Mouse (Mus musculus) embryonic facial prominence, embryonic 15.5 days (tissue): ENCODE measurements at regions not wholly inside any gene's neighbourhood (a gene's known extent, or its start where the extent isn't known, plus 50 kb on each side); places are given as distances from the start of the nearest gene placed in this dataset.
A peak's percentile ranks its signal among the peaks of the same experiment; 100 is the strongest.

Experiments
- ATAC-seq: fragments of 200-750 bp; cut with Nextera tagmentation; 2 replicates; pipeline ENCODE4 v1.8.0; 2017; ENCODE audit warnings: low read depth, moderate TSS enrichment; ENCODE audit not compliant: insufficient number of reproducible peaks, low FRiP score, low TSS enrichment
- H3K27ac ChIP-seq: fragments of 300-500 bp; sonication (generic); replicated peaks from 2 replicates; pipeline ENCODE4 v1.5.1; 2015; ENCODE audit warnings: mild to moderate bottlenecking, inconsistent platforms
- H3K27me3 ChIP-seq: fragments of 300-500 bp; sonication (generic); 2 replicates; pipeline ENCODE4 v1.6.1; 2015; ENCODE audit warnings: inconsistent platforms
- H3K36me3 ChIP-seq: fragments of 300-500 bp; sonication (generic); 2 replicates; pipeline ENCODE4 v1.6.1; 2015; ENCODE audit warnings: mild to moderate bottlenecking, inconsistent platforms
- H3K4me1 ChIP-seq: fragments of 300-500 bp; sonication (generic); 2 replicates; pipeline ENCODE4 v1.6.1; 2015; ENCODE audit warnings: inconsistent platforms
- H3K4me2 ChIP-seq: fragments of 300-500 bp; sonication (generic); replicated peaks from 2 replicates; pipeline ENCODE4 v1.6.1; 2015; ENCODE audit warnings: mild to moderate bottlenecking, inconsistent platforms
- H3K4me3 ChIP-seq: fragments of 300-500 bp; sonication (generic); replicated peaks from 2 replicates; pipeline ENCODE4 v1.5.1; 2015; ENCODE audit warnings: mild to moderate bottlenecking, inconsistent platforms
- H3K9ac ChIP-seq: fragments of 300-500 bp; sonication (generic); 2 replicates; pipeline ENCODE4 v1.6.1; 2015; ENCODE audit warnings: inconsistent platforms
- H3K9me3 ChIP-seq: fragments of 300-500 bp; sonication (generic); replicated peaks from 2 replicates; pipeline ENCODE4 v1.6.1; 2016; ENCODE audit warnings: inconsistent platforms
- WGBS: fragments of 180-500 bp; shearing (Covaris S2); methylation state at CpG from one replicate; pipeline ENCODE4 v1.1.7; 2015; 5-methylcytosine and 5-hydroxymethylcytosine counted together

- WGBS, result 24% methylated on average over 20 of the region's 20 CpGs
- Histone ChIP-seq H3K27me3 (no peaks in the 10 kb centered on the region), H3K9ac (no peak overlapping the region), H3K4me3 (peak overlapping the region; percentile 6; the same call in 1 of the 2 replicates), H3K36me3 (no peaks in the 10 kb centered on the region), H3K4me1 (peaks cover 15% of the 10 kb centered on the region), H3K9me3 (no peaks in the 10 kb centered on the region), H3K4me2 (peak overlapping the region; percentile 42), H3K27ac (peak overlapping the region; percentile 55)
- ATAC-seq, result 0 out of 2 replicates have a peak, but pooled peaks have one; percentile 34
Measured at GRCm38 (mm10) chr7:136406258-136407100, 487.9 kb upstream of the Mgmt start.

GRCm38 (mm10) chr7:136414808-136415207 is 479.6 kb upstream of the Mgmt start:
- no peak overlapping the region for H3K9ac ChIP-seq
- WGBS, result 71% methylated on average over 8 of the region's 8 CpGs
- H3K4me1 ChIP-seq, result no peaks in the 10 kb centered on the region
- H3K36me3 ChIP-seq, result no peaks in the 10 kb centered on the region
- no peak overlapping the region for H3K27ac ChIP-seq
- no peak for ATAC-seq
- no peaks in the 10 kb centered on the region for H3K9me3 ChIP-seq
- H3K4me3 ChIP-seq, result no peak overlapping the region
- no peaks in the 10 kb centered on the region for H3K27me3 ChIP-seq
- H3K4me2 ChIP-seq, result no peak overlapping the region

- 49% methylated on average over 4 of the region's 4 CpGs for WGBS
- ATAC-seq, result no peak
- H3K27ac ChIP-seq, result no peak overlapping the region
- H3K9ac ChIP-seq, result no peak overlapping the region
- no peaks in the 10 kb centered on the region for H3K36me3 ChIP-seq
- no peaks in the 10 kb centered on the region for H3K4me1 ChIP-seq
- no peaks in the 10 kb centered on the region for H3K9me3 ChIP-seq
- H3K4me2 ChIP-seq, result no peak overlapping the region
- H3K4me3 ChIP-seq, result no peak overlapping the region
- no peaks in the 10 kb centered on the region for H3K27me3 ChIP-seq
Measured at GRCm38 (mm10) chr7:136417327-136417726, 477.1 kb upstream of the Mgmt start.

GRCm38 (mm10) chr7:136423846-136424531 is 470.4 kb upstream of the Mgmt start:
- no peak overlapping the region for H3K9ac ChIP-seq
- H3K36me3 ChIP-seq, result no peaks in the 10 kb centered on the region
- H3K4me3 ChIP-seq, result no peak overlapping the region
- 0 out of 2 replicates have a peak, but pooled peaks cover 3% of the 10 kb centered on the region for H3K4me1 ChIP-seq
- H3K4me2 ChIP-seq, result no peak overlapping the region
- no peak overlapping the region for H3K27ac ChIP-seq
- ATAC-seq, result peak; percentile 80; the same call in 1 of the 2 replicates
- 56% methylated on average over 8 of the region's 8 CpGs for WGBS
- no peaks in the 10 kb centered on the region for H3K9me3 ChIP-seq
- no peaks in the 10 kb centered on the region for H3K27me3 ChIP-seq

GRCm38 (mm10) chr7:136427164-136427563 is 467.2 kb upstream of the Mgmt start:
- peaks cover 5% of the 10 kb centered on the region for H3K27me3 ChIP-seq
- no peaks in the 10 kb centered on the region for H3K9me3 ChIP-seq
- ATAC-seq, result no peak
- no peak overlapping the region for H3K27ac ChIP-seq
- H3K9ac ChIP-seq, result no peak overlapping the region
- H3K4me2 ChIP-seq, result no peak overlapping the region
- H3K36me3 ChIP-seq, result no peaks in the 10 kb centered on the region
- 0 out of 2 replicates have a peak, but pooled peaks cover 3% of the 10 kb centered on the region for H3K4me1 ChIP-seq
- 69% methylated on average over 4 of the region's 4 CpGs for WGBS
- no peak overlapping the region for H3K4me3 ChIP-seq

- Histone ChIP-seq H3K4me1 (no peaks in the 10 kb centered on the region), H3K36me3 (no peaks in the 10 kb centered on the region), H3K27ac (no peak overlapping the region), H3K27me3 (peaks cover 16% of the 10 kb centered on the region), H3K9ac (no peak overlapping the region), H3K9me3 (no peaks in the 10 kb centered on the region), H3K4me3 (no peak overlapping the region), H3K4me2 (no peak overlapping the region)
- WGBS, result 55% methylated on average over 21 of the region's 21 CpGs
- no peak for ATAC-seq
Measured at GRCm38 (mm10) chr7:136430085-136431011, 464.1 kb upstream of the Mgmt start.

- no peak overlapping the region for H3K4me2 ChIP-seq
- ATAC-seq, result no peak
- H3K9me3 ChIP-seq, result no peaks in the 10 kb centered on the region
- 71% methylated on average over 3 of the region's 3 CpGs for WGBS
- H3K27ac ChIP-seq, result no peak overlapping the region
- no peaks in the 10 kb centered on the region for H3K36me3 ChIP-seq
- H3K27me3 ChIP-seq, result peaks cover 16% of the 10 kb centered on the region
- H3K9ac ChIP-seq, result no peak overlapping the region
- no peaks in the 10 kb centered on the region for H3K4me1 ChIP-seq
- H3K4me3 ChIP-seq, result no peak overlapping the region
Measured at GRCm38 (mm10) chr7:136433699-136434098, 460.7 kb upstream of the Mgmt start.

GRCm38 (mm10) chr7:136434510-136434909 is 459.9 kb upstream of the Mgmt start:
- Histone ChIP-seq H3K4me2 (no peak overlapping the region), H3K4me3 (no peak overlapping the region), H3K4me1 (no peaks in the 10 kb centered on the region), H3K27ac (no peak overlapping the region), H3K36me3 (no peaks in the 10 kb centered on the region), H3K9ac (no peak overlapping the region), H3K9me3 (no peaks in the 10 kb centered on the region), H3K27me3 (peaks cover 16% of the 10 kb centered on the region)
- ATAC-seq, result no peak
- 82% methylated on average over 13 of the region's 13 CpGs for WGBS

GRCm38 (mm10) chr7:136443436-136443835 is 451.0 kb upstream of the Mgmt start:
- Histone ChIP-seq H3K36me3 (no peaks in the 10 kb centered on the region), H3K4me1 (peaks cover 6% of the 10 kb centered on the region; the same call in 1 of the 2 replicates), H3K27ac (no peak overlapping the region), H3K4me3 (no peak overlapping the region), H3K9ac (no peak overlapping the region), H3K9me3 (no peaks in the 10 kb centered on the region), H3K4me2 (no peak overlapping the region), H3K27me3 (no peaks in the 10 kb centered on the region)
- 52% methylated on average over 2 of the region's 2 CpGs for WGBS
- no peak for ATAC-seq

- Histone ChIP-seq H3K4me1 (peaks cover 11% of the 10 kb centered on the region; the same call in 1 of the 2 replicates), H3K9ac (no peak overlapping the region), H3K27ac (no peak overlapping the region), H3K4me3 (no peak overlapping the region), H3K4me2 (no peak overlapping the region), H3K27me3 (no peaks in the 10 kb centered on the region), H3K36me3 (no peaks in the 10 kb centered on the region), H3K9me3 (no peaks in the 10 kb centered on the region)
- no peak for ATAC-seq
- 90% methylated on average over 6 of the region's 6 CpGs for WGBS
Measured at GRCm38 (mm10) chr7:136445091-136445490, 449.3 kb upstream of the Mgmt start.

GRCm38 (mm10) chr7:136449286-136449685 is 445.1 kb upstream of the Mgmt start:
- no peak overlapping the region for H3K27ac ChIP-seq
- H3K4me2 ChIP-seq, result no peak overlapping the region
- WGBS, result 95% methylated on average over 1 of the region's 1 CpGs

More at GRCm38 (mm10) chr7:136449286-136449685, 445.1 kb upstream of the Mgmt start:
- Histone ChIP-seq H3K4me1 (0 out of 2 replicates have a peak, but pooled peaks cover 7% of the 10 kb centered on the region), H3K27me3 (peaks cover 6% of the 10 kb centered on the region; the same call in 1 of the 2 replicates), H3K9me3 (no peaks in the 10 kb centered on the region), H3K36me3 (no peaks in the 10 kb centered on the region), H3K9ac (no peak overlapping the region), H3K4me3 (no peak overlapping the region)
- ATAC-seq, result no peak
